Mouse (Mus musculus) ES-E14 (cell line): ENCODE results near the gene Ifnz. TPM values are rescaled to one million over a fixed set of nuclear protein-coding genes. Genes with fewer than 3 reads are reported as not detected.
A peak's percentile ranks its signal among the peaks of the same experiment; 100 is the strongest.
"Not testable (repeated sequence)": the region's sequence is repeated elsewhere in the genome, so short reads cannot be mapped to it uniquely, and the experiment has no call there.

Source experiments
- DNase-seq: peaks from one replicate; pipeline ENCODE4 v3.0.0-alpha.2; 2013; ENCODE audit warnings: low read depth, low spot score
- H3K27ac ChIP-seq: 2 replicates; pipeline ENCODE4 v1.5.1; 2012; ENCODE audit warnings: low read depth, mild to moderate bottlenecking, low read length, moderate library complexity, mixed read lengths; ENCODE audit not compliant: poor library complexity, insufficient read depth, severe bottlenecking
- H3K36me3 ChIP-seq: 2 replicates; pipeline ENCODE4 v1.6.1; 2012; ENCODE audit warnings: mild to moderate bottlenecking, low read length, moderate library complexity, mixed read lengths; ENCODE audit not compliant: control insufficient read depth, poor library complexity, insufficient read depth, severe bottlenecking
- H3K4me1 ChIP-seq, 2 experiments: fragments of 150-350 bp in 1 of 2; sonication (generic) in 1 of 2; 2 replicates each; pipeline ENCODE4 v1.6.1; 2012; ENCODE audit warnings: low read length in 2 of 2, mild to moderate bottlenecking in 1 of 2, mixed read lengths in 1 of 2; ENCODE audit not compliant: control insufficient read depth in 2 of 2, insufficient read depth in 2 of 2, poor library complexity in 1 of 2
- H3K4me3 ChIP-seq, 2 experiments: fragments of 150-350 bp in 1 of 2; sonication (generic) in 1 of 2; 2 replicates each; pipeline ENCODE4 v1.5.1; 2012; ENCODE audit warnings: low read length in 2 of 2, low read depth in 1 of 2, mild to moderate bottlenecking in 1 of 2, mixed read lengths in 1 of 2; ENCODE audit not compliant: insufficient read depth in 1 of 2, poor library complexity in 1 of 2, severe bottlenecking in 1 of 2
- H3K9ac ChIP-seq: 2 replicates; pipeline ENCODE4 v1.6.1; 2012; ENCODE audit warnings: low read depth, mild to moderate bottlenecking, low read length, mixed read lengths; ENCODE audit not compliant: poor library complexity, insufficient read depth, severe bottlenecking
- H3K9me3 ChIP-seq: fragments of 150-350 bp; sonication (generic); 2 replicates; pipeline ENCODE4 v1.6.1; 2012; ENCODE audit warnings: low read depth, mild to moderate bottlenecking, low read length; ENCODE audit not compliant: control insufficient read depth, insufficient read depth
- in situ Hi-C, 2 experiments: fragments of 600-800 bp; cut with MboI; formaldehyde crosslinking; loops; one replicate each; pipeline ENCODE4 v1.15.1; 2025; ENCODE audit warnings: low sequenced_read_pairs in 2 of 2, inconsistent platforms in 1 of 2; ENCODE audit not compliant: unreplicated experiment in 2 of 2
- total RNA-seq: library from RNA; depleted of rRNA; stranded (reverse); fragments of 300-350 nt; gene quantifications from 2 replicates; pipeline ENCODE4 v1.2.3, GENCODE M21; 2012

Ifnz gene
- total RNA-seq, 1 experiment: not detected

GRCm38 (mm10) chr4:88760431-88760830, 21.5 kb upstream of the Ifnz start:
- DNase-seq, H3K9me3 ChIP-seq, H3K36me3 ChIP-seq, H3K9ac ChIP-seq, H3K4me3 ChIP-seq, in situ Hi-C loops, H3K4me1 ChIP-seq, H3K27ac ChIP-seq: not testable (repeated sequence)

GRCm38 (mm10) chr4:88761776-88762175, 20.2 kb upstream of the Ifnz start:
- H3K9me3 ChIP-seq, DNase-seq, H3K4me3 ChIP-seq, in situ Hi-C loops, H3K36me3 ChIP-seq, H3K27ac ChIP-seq, H3K9ac ChIP-seq, H3K4me1 ChIP-seq: not testable (repeated sequence)

GRCm38 (mm10) chr4:88762341-88762740, 19.6 kb upstream of the Ifnz start:
- H3K4me3 ChIP-seq, in situ Hi-C loops, H3K27ac ChIP-seq, H3K9me3 ChIP-seq, H3K36me3 ChIP-seq, H3K9ac ChIP-seq, H3K4me1 ChIP-seq, DNase-seq: not testable (repeated sequence)

DNA sequence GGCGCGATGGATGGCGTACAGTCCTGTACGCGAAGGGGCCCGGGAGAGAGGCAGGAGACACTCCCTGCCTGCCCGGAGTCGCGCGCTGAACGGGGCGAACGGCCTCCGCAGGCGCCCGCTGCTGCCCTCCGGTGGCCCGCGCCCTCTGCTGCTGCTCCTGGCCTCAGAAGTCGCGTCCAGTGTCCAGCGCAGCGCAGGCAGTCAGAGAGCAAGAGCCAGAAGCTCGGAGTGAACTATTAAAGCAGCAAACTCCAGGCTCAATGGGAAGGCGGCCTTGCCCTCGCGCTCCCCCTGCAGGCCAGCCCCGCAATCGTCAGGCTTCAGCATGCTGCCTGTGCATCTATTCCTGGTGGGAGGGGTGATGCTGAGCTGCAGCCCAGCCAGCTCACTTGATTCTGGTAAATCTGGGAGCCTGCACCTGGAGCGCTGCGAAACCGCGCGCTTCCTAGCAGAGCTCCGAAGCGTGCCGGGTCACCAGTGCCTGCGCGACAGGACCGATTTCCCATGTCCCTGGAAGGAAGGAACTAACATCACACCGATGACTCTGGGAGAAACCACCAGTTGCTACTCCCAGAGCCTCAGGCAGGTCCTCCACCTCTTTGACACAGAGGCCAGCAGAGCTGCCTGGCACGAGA, 18.4 kb upstream of the Ifnz start:
- H3K36me3 ChIP-seq, H3K4me1 ChIP-seq, H3K27ac ChIP-seq, H3K9ac ChIP-seq, H3K9me3 ChIP-seq, DNase-seq, in situ Hi-C loops: not testable (repeated sequence)
- H3K4me3 ChIP-seq: peak overlapping the region in 1 of 2 experiments; percentile 34; a peak in 1 of 4 replicates

DNA sequence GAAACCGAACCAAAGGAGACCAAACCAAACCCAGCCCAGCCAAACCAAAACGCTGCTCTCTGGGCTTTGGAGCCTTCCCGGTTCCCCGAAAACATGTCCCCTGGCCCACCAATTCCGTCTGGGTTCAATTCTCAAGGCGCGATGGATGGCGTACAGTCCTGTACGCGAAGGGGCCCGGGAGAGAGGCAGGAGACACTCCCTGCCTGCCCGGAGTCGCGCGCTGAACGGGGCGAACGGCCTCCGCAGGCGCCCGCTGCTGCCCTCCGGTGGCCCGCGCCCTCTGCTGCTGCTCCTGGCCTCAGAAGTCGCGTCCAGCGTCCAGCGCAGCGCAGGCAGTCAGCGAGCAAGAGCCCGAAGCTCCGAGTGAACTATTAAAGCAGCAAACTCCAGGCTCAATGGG, 8.4 kb upstream of the Ifnz start, which contains the start of gene Gm13290:
Gm13290 (plus strand) TSS at position 301 of the 400 bp plus-strand sequence.
- in situ Hi-C loops, H3K4me3 ChIP-seq, H3K4me1 ChIP-seq, H3K27ac ChIP-seq, H3K9me3 ChIP-seq, H3K9ac ChIP-seq, DNase-seq, H3K36me3 ChIP-seq: not testable (repeated sequence)

- in situ Hi-C loops, DNase-seq, H3K27ac ChIP-seq, H3K36me3 ChIP-seq, H3K4me3 ChIP-seq, H3K9ac ChIP-seq, H3K4me1 ChIP-seq, H3K9me3 ChIP-seq: not testable (repeated sequence)
These were observed 5.3 kb upstream of the Ifnz start, which contains the start of gene Gm13289 for GRCm38 (mm10) chr4:88776622-88777021. Gm13289 (plus strand) TSS chr4:88776922.

- in situ Hi-C loops, H3K9ac ChIP-seq, H3K4me3 ChIP-seq, H3K4me1 ChIP-seq, H3K27ac ChIP-seq, H3K36me3 ChIP-seq, DNase-seq, H3K9me3 ChIP-seq: not testable (repeated sequence)
These were observed 2.4 kb upstream of the Ifnz start, which contains the start of gene Gm13272 for GRCm38 (mm10) chr4:88779550-88779949. Gm13272 (plus strand) TSS chr4:88779850.

- in situ Hi-C loops, H3K9me3 ChIP-seq, H3K36me3 ChIP-seq, H3K9ac ChIP-seq, H3K4me1 ChIP-seq, DNase-seq, H3K27ac ChIP-seq, H3K4me3 ChIP-seq: not testable (repeated sequence)
These were observed 1.6 kb upstream of the Ifnz start for GRCm38 (mm10) chr4:88780320-88780719.
